Mouse (Mus musculus) liver, postnatal 0 days (tissue): ENCODE measurements at regions not wholly inside any gene's neighbourhood (a gene's known extent, or its start where the extent isn't known, plus 50 kb on each side); places are given as distances from the start of the nearest gene placed in this dataset.

Experiments used
- ATAC-seq: fragments of 200-750 bp; cut with Nextera tagmentation; 2 replicates; pipeline ENCODE4 v1.8.0; 2017; ENCODE audit warnings: mild to moderate bottlenecking, moderate library complexity
- DNase-seq: peaks from one replicate; pipeline ENCODE4 v3.0.0-alpha.2; 2016
- H3K27ac ChIP-seq: fragments of 300-500 bp; sonication (generic); 2 replicates; pipeline ENCODE4 v1.5.1; 2014; ENCODE audit warnings: antibody characterized with exemption, moderate library complexity, mild to moderate bottlenecking, low read depth
- H3K27me3 ChIP-seq: fragments of 300-500 bp; sonication (generic); 2 replicates; pipeline ENCODE4 v1.6.1; 2014; ENCODE audit warnings: low read length, control low read depth, mixed read lengths; ENCODE audit not compliant: insufficient read depth
- H3K36me3 ChIP-seq: fragments of 300-500 bp; sonication (generic); replicated peaks from 2 replicates; pipeline ENCODE4 v1.6.1; 2014; ENCODE audit warnings: mild to moderate bottlenecking, control low read depth, low read length, moderate library complexity, mixed read lengths; ENCODE audit not compliant: insufficient read depth
- H3K4me1 ChIP-seq: fragments of 300-500 bp; sonication (generic); 2 replicates; pipeline ENCODE4 v1.6.1; 2014; ENCODE audit warnings: antibody characterized with exemption, mild to moderate bottlenecking, control low read depth; ENCODE audit not compliant: insufficient read depth
- H3K4me2 ChIP-seq: fragments of 300-500 bp; sonication (generic); 2 replicates; pipeline ENCODE4 v1.6.1; 2014; ENCODE audit warnings: low read depth, mild to moderate bottlenecking, low read length, moderate library complexity, mixed read lengths
- H3K4me3 ChIP-seq: fragments of 300-500 bp; sonication (generic); 2 replicates; pipeline ENCODE4 v1.5.1; 2014; ENCODE audit warnings: low read depth, low read length
- H3K9ac ChIP-seq: fragments of 300-500 bp; sonication (generic); replicated peaks from 2 replicates; pipeline ENCODE4 v1.6.1; 2014; ENCODE audit warnings: mild to moderate bottlenecking, moderate library complexity
- H3K9me3 ChIP-seq: fragments of 300-500 bp; sonication (generic); 2 replicates; pipeline ENCODE4 v1.6.1; 2016; ENCODE audit warnings: mild to moderate bottlenecking, control low read depth, low read length, mixed read lengths
- CTCF ChIP-seq: sonication (generic); IDR thresholded peaks from 2 replicates; pipeline ENCODE4 v1.5.1; 2016; ENCODE audit warnings: antibody characterized with exemption, low read depth
- EP300 ChIP-seq: IDR thresholded peaks from 2 replicates; pipeline ENCODE4 v1.6.1; 2016; ENCODE audit warnings: antibody characterized with exemption, low read depth, mild to moderate bottlenecking
- WGBS: fragments of 180-500 bp; shearing (Covaris S2); extraction: QIAGEN DNeasy Blood & Tissue Kit; methylation state at CpG from one replicate; pipeline ENCODE4 v1.1.7; 2014; ENCODE audit not compliant: insufficient replicate concordance; 5-methylcytosine and 5-hydroxymethylcytosine counted together

DNA sequence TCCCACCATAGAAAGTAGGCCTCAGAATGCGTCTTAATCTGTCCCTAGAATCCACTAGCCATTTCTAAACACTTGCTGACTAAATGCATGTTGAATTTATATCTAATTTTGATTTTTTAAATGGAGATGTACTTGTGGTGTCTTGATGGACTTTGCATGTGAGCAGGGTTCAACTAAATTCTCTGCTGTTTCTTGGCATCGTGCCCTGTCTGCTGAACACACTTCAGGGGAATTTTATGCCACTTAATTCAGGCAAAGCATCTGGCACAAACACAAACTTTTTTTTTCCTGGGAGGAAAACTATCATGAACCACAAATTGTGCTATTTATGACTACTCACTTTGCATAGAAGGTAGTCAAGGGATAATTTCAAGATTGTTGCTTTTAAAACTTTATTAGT, 87.7 kb downstream of the Stc2 start:
- Histone ChIP-seq H3K4me3 (no peak overlapping the region), H3K9me3 (no peaks in the 10 kb centered on the region), H3K27me3 (no peaks in the 10 kb centered on the region), H3K27ac (no peak overlapping the region), H3K4me1 (no peaks in the 10 kb centered on the region), H3K9ac (no peak overlapping the region), H3K4me2 (no peak overlapping the region), H3K36me3 (no peaks in the 10 kb centered on the region)
- ATAC-seq: no peak
- DNase-seq: no peak
- TF ChIP-seq CTCF (no peak), EP300 (no peak)
- 71% methylated on average over 2 of the region's 2 CpGs for WGBS

DNA sequence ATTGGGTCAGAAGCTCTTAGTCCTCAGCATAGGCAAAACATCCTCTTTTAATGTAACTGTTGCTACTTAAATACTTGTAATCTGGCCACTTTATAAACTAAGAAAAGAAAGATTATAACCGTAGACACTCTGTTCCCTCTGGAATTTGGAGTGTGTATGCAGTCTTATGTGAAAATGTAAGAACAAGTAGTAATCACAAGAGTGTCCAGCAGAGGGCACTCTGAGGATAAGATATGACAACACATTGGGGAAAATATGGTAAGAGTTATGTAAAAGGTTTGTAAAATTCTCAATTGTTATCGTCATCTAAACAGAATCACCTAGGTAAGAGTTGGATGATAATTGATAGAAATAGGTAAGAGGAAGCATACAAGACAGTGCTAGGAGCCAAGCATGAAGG, 66.2 kb upstream of the Gm17332 start:
- Histone ChIP-seq H3K9ac (no peak overlapping the region), H3K9me3 (no peaks in the 10 kb centered on the region), H3K27me3 (no peaks in the 10 kb centered on the region), H3K36me3 (no peaks in the 10 kb centered on the region), H3K4me3 (no peak overlapping the region), H3K4me1 (no peaks in the 10 kb centered on the region), H3K4me2 (no peak overlapping the region), H3K27ac (no peak overlapping the region)
- ATAC-seq (no peak), DNase-seq (peak; percentile 52)
- no peak for TF ChIP-seq EP300
- TF ChIP-seq CTCF: peak; percentile 81
- 21% methylated on average over 2 of the region's 2 CpGs for WGBS
